ENCODE assay signal across 26 mouse cellular contexts in the genomic region with DNA sequence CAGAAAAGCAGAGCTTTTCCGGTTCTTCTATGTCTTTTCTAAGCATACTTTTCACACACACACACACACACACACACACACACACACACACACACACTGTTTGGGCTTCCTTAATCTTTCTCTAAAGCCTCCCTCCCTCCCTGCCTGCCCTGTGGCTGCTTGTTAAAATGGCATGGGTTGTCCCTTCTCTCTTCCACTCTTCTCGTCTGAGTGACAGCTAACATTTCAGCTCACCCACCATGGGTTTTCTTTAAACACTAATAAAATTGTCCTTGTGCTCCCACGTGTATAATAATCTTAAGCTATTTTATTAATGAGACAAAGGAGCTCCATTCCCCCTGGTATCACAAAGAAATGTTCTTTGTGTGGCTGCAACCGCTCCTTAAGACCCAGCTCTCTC. TPM values are rescaled to one million over a fixed set of nuclear protein-coding genes. Genes with fewer than 3 reads are reported as not detected.
DNase-seq lines count a peak whose midpoint lies in the region; ATAC-seq lines count a peak whose summit lies in the region.
"Had no signal": no experiment of that assay in that cellular context is flagged by ENCODE, and none has a peak within 500 bp of the region (broad histone marks: within the 10 kb centered on the region; RNA-seq: fewer than 3 reads in every experiment).

No protein-coding gene starts in this region.

- DNase-seq in midbrain, embryonic 10.5 days (ENCODE audit: low spot score), result no peak
- peak; percentile 15 for DNase-seq in embryonic facial prominence, embryonic 11.5 days (ENCODE audit: low spot score)
- peak; percentile 37 for DNase-seq in splenic B cell, adult 2 months (ENCODE audit: low read depth, low spot score)
- DNase-seq in heart, postnatal 14 days, result no peak
- no peak for DNase-seq in kidney, postnatal 14 days
- DNase-seq in thymus, postnatal 10 days (ENCODE audit: low spot score in 2 of 2), result no peak
- DNase-seq: cerebellum, adult 11-12 months; heart, adult 2 months; kidney, adult 9 months; kidney, postnatal 4 days; left cerebral cortex, postnatal 4 days; right cerebral cortex, adult 18-20 months; thymus, adult 18-20 months had no signal

- no peak overlapping the region for H3K9ac ChIP-seq in midbrain, embryonic 12.5 days (replicated peaks)
- H3K9ac ChIP-seq in embryonic facial prominence, embryonic 11.5 days (replicated peaks; ENCODE audit: low read length), result no peak overlapping the region
- no peak overlapping the region for H3K9ac ChIP-seq in forebrain, embryonic 16.5 days (replicated peaks; ENCODE audit: low read depth, low read length)
- H3K9ac ChIP-seq: embryonic facial prominence, embryonic 15.5 days; lung, embryonic 15.5 days had no signal

- H3K27ac ChIP-seq in midbrain, embryonic 12.5 days (replicated peaks), result 0 out of 2 replicates have a peak overlapping the region, but pooled peaks have one; percentile 12
- no peak overlapping the region for H3K27ac ChIP-seq in midbrain, embryonic 10.5 days (replicated peaks)
- H3K27ac ChIP-seq in embryonic facial prominence, embryonic 11.5 days (replicated peaks; ENCODE audit: low read depth, low read length), result no peak overlapping the region
- H3K27ac ChIP-seq in forebrain, embryonic 16.5 days (ENCODE audit: low read length), result no peak overlapping the region
- H3K27ac ChIP-seq: embryonic facial prominence, embryonic 15.5 days; heart, adult 2 months; lung, embryonic 15.5 days; macrophage had no signal

- no peak for ATAC-seq in midbrain, embryonic 12.5 days (ENCODE audit: low FRiP score, low read depth)
- ATAC-seq in embryonic facial prominence, embryonic 11.5 days (replicated peaks; ENCODE audit: insufficient number of reproducible peaks, low FRiP score, low TSS enrichment, low read depth), result 0 out of 2 replicates have a peak, but pooled peaks have one; percentile 46
- ATAC-seq in forebrain, embryonic 16.5 days, result peak; percentile 43; the same call in 1 of the 2 replicates
- ATAC-seq: inflammation-experienced regulatory T-cells, adult 6 months had no signal

- peaks cover 6% of the 10 kb centered on the region; the same call in 1 of the 2 replicates for H3K4me1 ChIP-seq in midbrain, embryonic 12.5 days
- peaks cover 22% of the 10 kb centered on the region for H3K4me1 ChIP-seq in midbrain, embryonic 10.5 days
- no peaks in the 10 kb centered on the region for H3K4me1 ChIP-seq in embryonic facial prominence, embryonic 11.5 days (ENCODE audit: control insufficient read depth, insufficient read depth, low read length)
- 0 out of 2 replicates have a peak, but pooled peaks cover 3% of the 10 kb centered on the region for H3K4me1 ChIP-seq in forebrain, embryonic 16.5 days (replicated peaks; ENCODE audit: control insufficient read depth, insufficient read depth, low read length)
- H3K4me1 ChIP-seq: lung, embryonic 15.5 days had no signal

- no peak overlapping the region for H3K4me3 ChIP-seq in midbrain, embryonic 12.5 days
- H3K4me3 ChIP-seq in midbrain, embryonic 10.5 days, result no peak overlapping the region
- no peak overlapping the region for H3K4me3 ChIP-seq in embryonic facial prominence, embryonic 11.5 days (ENCODE audit: low read depth, low read length)
- no peak overlapping the region for H3K4me3 ChIP-seq in forebrain, embryonic 16.5 days (replicated peaks; ENCODE audit: low read length)
- H3K4me3 ChIP-seq: embryonic facial prominence, embryonic 15.5 days; heart, adult 2 months; lung, embryonic 15.5 days had no signal

- intact Hi-C loops in heart, postnatal 14 days (cut with DNase I), result loop anchor here (5.0 to 10.0 kb wide), 4 partner anchors 69 to 947 kb away; a partner anchor contains a TSS

- no peaks in the 10 kb centered on the region for H3K9me3 ChIP-seq in midbrain, embryonic 12.5 days
- H3K9me3 ChIP-seq in midbrain, embryonic 10.5 days (replicated peaks), result no peaks in the 10 kb centered on the region
- no peaks in the 10 kb centered on the region for H3K9me3 ChIP-seq in embryonic facial prominence, embryonic 11.5 days (replicated peaks; ENCODE audit: control insufficient read depth, low read length)
- H3K9me3 ChIP-seq in forebrain, embryonic 16.5 days (ENCODE audit: control insufficient read depth, low read length), result no peaks in the 10 kb centered on the region
- H3K9me3 ChIP-seq: embryonic facial prominence, embryonic 15.5 days; G1E; lung, embryonic 15.5 days had no signal

- no peaks in the 10 kb centered on the region for H3K36me3 ChIP-seq in midbrain, embryonic 12.5 days
- H3K36me3 ChIP-seq in midbrain, embryonic 10.5 days, result no peaks in the 10 kb centered on the region
- no peaks in the 10 kb centered on the region for H3K36me3 ChIP-seq in embryonic facial prominence, embryonic 11.5 days (replicated peaks; ENCODE audit: control insufficient read depth, insufficient read depth, low read depth, low read length)
- no peaks in the 10 kb centered on the region for H3K36me3 ChIP-seq in forebrain, embryonic 16.5 days (ENCODE audit: control insufficient read depth, insufficient read depth)
- no peaks in the 10 kb centered on the region for H3K36me3 ChIP-seq in splenic B cell, adult 2 months (ENCODE audit: control insufficient read depth, insufficient read depth, low read length, poor library complexity, severe bottlenecking)
- H3K36me3 ChIP-seq: embryonic facial prominence, embryonic 15.5 days; G1E; lung, embryonic 15.5 days had no signal

- WGBS in midbrain, embryonic 12.5 days, result 9% methylated on average over 4 of the region's 4 CpGs
- WGBS in midbrain, embryonic 10.5 days, result 34% methylated on average over 4 of the region's 4 CpGs
- WGBS in embryonic facial prominence, embryonic 11.5 days, result 38% methylated on average over 4 of the region's 4 CpGs
- 7% methylated on average over 4 of the region's 4 CpGs for WGBS in forebrain, embryonic 16.5 days

- no peaks in the 10 kb centered on the region for H3K27me3 ChIP-seq in midbrain, embryonic 12.5 days
- no peaks in the 10 kb centered on the region for H3K27me3 ChIP-seq in midbrain, embryonic 10.5 days (ENCODE audit: low read depth, poor library complexity, severe bottlenecking)
- no peaks in the 10 kb centered on the region for H3K27me3 ChIP-seq in embryonic facial prominence, embryonic 11.5 days (ENCODE audit: control insufficient read depth, insufficient read depth, low read length)
- H3K27me3 ChIP-seq in forebrain, embryonic 16.5 days (replicated peaks; ENCODE audit: control insufficient read depth, insufficient read depth, low read length), result no peaks in the 10 kb centered on the region
- no peaks in the 10 kb centered on the region for H3K27me3 ChIP-seq in splenic B cell, adult 2 months (ENCODE audit: control insufficient read depth, insufficient read depth, low read length, poor library complexity, severe bottlenecking)
- H3K27me3 ChIP-seq: embryonic facial prominence, embryonic 15.5 days; lung, embryonic 15.5 days had no signal

- no peak overlapping the region for H3K4me2 ChIP-seq in midbrain, embryonic 12.5 days (replicated peaks)
- H3K4me2 ChIP-seq in embryonic facial prominence, embryonic 11.5 days (ENCODE audit: low read depth, low read length), result no peak overlapping the region
- H3K4me2 ChIP-seq in forebrain, embryonic 16.5 days (ENCODE audit: low read length), result no peak overlapping the region
- H3K4me2 ChIP-seq: embryonic facial prominence, embryonic 15.5 days; lung, embryonic 15.5 days had no signal

RNA-seq across cellular contexts. Expression of a gene that starts 10.7 kb away (rescaled TPM):
- polyA plus RNA-seq in midbrain, embryonic 12.5 days (2016; fragmentation: Nextera tagmentation; extraction: Ambion mirVana), result not detected in 2 replicates
- polyA plus RNA-seq in midbrain, embryonic 10.5 days (2016; fragmentation: Nextera tagmentation; extraction: Ambion mirVana), result not detected in 2 replicates
- polyA plus RNA-seq in embryonic facial prominence, embryonic 11.5 days (2014; fragmentation: Nextera tagmentation; extraction: Ambion mirVana), result not detected in 2 replicates
- polyA plus RNA-seq in forebrain, embryonic 16.5 days (2015; fragmentation: Nextera tagmentation; extraction: Ambion mirVana), result not detected in 2 replicates
- not detected for total RNA-seq in heart, postnatal 14 days (2021)
- total RNA-seq: adrenal gland, adult 18-20 months; G1E; gastrocnemius, adult 8-10 months; heart, adult 2 months; left cerebral cortex, adult 18-20 months; left cerebral cortex, postnatal 4 days; liver, adult 2 months had no signal
- polyA plus RNA-seq: embryonic facial prominence, embryonic 15.5 days; G1E; heart, adult 2 months; hindbrain, embryonic 11.5 days; inflammation-experienced regulatory T-cells, adult 6 months; liver, adult 2 months; lung, embryonic 15.5 days; macrophage; stomach, embryonic 14.5 days had no signal

RNA-seq across cellular contexts. Expression of a gene that starts 47.2 kb away (rescaled TPM):
- polyA plus RNA-seq in midbrain, embryonic 12.5 days (2016; fragmentation: Nextera tagmentation; extraction: Ambion mirVana), result 0.38 TPM in 1 of 2 replicates, not detected in the other
- polyA plus RNA-seq in midbrain, embryonic 10.5 days (2016; fragmentation: Nextera tagmentation; extraction: Ambion mirVana), result 0.26 and 0.39 TPM in 2 replicates
- polyA plus RNA-seq in embryonic facial prominence, embryonic 11.5 days (2014; fragmentation: Nextera tagmentation; extraction: Ambion mirVana), result 0.65 and 0.93 TPM in 2 replicates
- polyA plus RNA-seq in forebrain, embryonic 16.5 days (2015; fragmentation: Nextera tagmentation; extraction: Ambion mirVana), result 0.39 and 0.83 TPM in 2 replicates
- under 1 TPM; 0.22 to 0.33 TPM for total RNA-seq in heart, postnatal 14 days (2021)
- polyA plus RNA-seq: inflammation-experienced regulatory T-cells, adult 6 months; macrophage had no signal

Comparison
In these comparisons a context has a peak if more than half of its experiments do, and no peak if none do; other contexts are left out.
1. DNase-seq: peak in embryonic facial prominence, embryonic 11.5 days (single experiment) and splenic B cell, adult 2 months (single experiment); none in midbrain, embryonic 10.5 days (single experiment), heart, postnatal 14 days (0 of 2), kidney, postnatal 14 days (single experiment) and thymus, postnatal 10 days (0 of 2).